Mouse (Mus musculus): Measurements from ENCODE around the gene Stac.

Gene Stac

GRCm38 (mm10) chr9:111514586-111515473, 175.3 kb downstream of the Stac start:
- DNase-seq (ENCODE audit: low spot score): no peak
